Mouse (Mus musculus) brain, embryonic 14.5 days (tissue): Measurements from ENCODE around the gene Zfp831.

Source experiments
- CTCF ChIP-seq: fragments of 200-500 bp; IDR thresholded peaks from 2 replicates; pipeline ENCODE4 v1.5.1; 2012; ENCODE audit warnings: inconsistent platforms, mild to moderate bottlenecking, moderate library complexity, borderline replicate concordance; ENCODE audit not compliant: insufficient read depth, insufficient read length; ENCODE audit errors: extremely low read depth
- POLR2A ChIP-seq: fragments of 200-500 bp; IDR thresholded peaks from 2 replicates; pipeline ENCODE4 v1.6.1; 2012; ENCODE audit warnings: mild to moderate bottlenecking, inconsistent platforms, borderline replicate concordance; ENCODE audit not compliant: poor library complexity, insufficient read depth, insufficient read length, severe bottlenecking; ENCODE audit errors: extremely low read depth

GRCm38 (mm10) chr2:174673592-174674286 is 30.4 kb downstream of the Zfp831 start:
- TF ChIP-seq CTCF (peak; percentile 90), POLR2A (no peak)
